Mouse (Mus musculus) bone marrow, adult 2 months (tissue): ENCODE measurements around the gene Serinc2.

Source experiments
- CTCF ChIP-seq: fragments of 200-500 bp; IDR thresholded peaks from 2 replicates; pipeline ENCODE4 v1.5.1; 2011; ENCODE audit warnings: low read length, control low read depth; ENCODE audit not compliant: control insufficient read depth, insufficient read depth
- POLR2A ChIP-seq: fragments of 200-500 bp; IDR thresholded peaks from 2 replicates; pipeline ENCODE4 v1.6.1; 2011; ENCODE audit warnings: low read depth, mild to moderate bottlenecking, control low read depth, low read length, borderline replicate concordance; ENCODE audit not compliant: control insufficient read depth

DNA sequence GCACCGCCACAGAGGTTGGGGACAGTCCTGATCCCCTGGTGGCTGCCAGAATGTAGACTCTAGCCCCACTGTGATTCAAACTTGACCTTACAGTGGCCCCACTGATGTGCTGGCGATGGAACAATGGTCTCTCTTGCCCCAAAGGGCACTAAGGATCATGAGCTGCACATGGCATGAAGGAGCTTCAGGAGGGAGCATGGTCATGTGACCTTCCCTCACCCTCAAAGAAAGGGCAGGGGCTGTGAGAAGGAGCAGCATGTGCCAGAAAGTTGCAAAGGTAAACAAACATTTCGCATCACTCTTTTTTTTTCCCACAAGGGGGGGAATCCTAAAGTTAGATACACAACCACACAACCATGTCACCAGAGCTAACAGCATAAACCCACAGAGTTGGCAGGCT lies 39.1 kb upstream of the Serinc2 start:
- no peak for TF ChIP-seq POLR2A
- no peak for TF ChIP-seq CTCF
